Mouse (Mus musculus) v-Abl transformed pro-B cells (cell line): ENCODE data around the gene Gadd45b.

Experiments
- in situ Hi-C, 2 experiments: fragments of 400-800 bp; cut with MboI; formaldehyde crosslinking; loops; one replicate each; pipeline ENCODE4 v1.15.1; 2025; ENCODE audit not compliant: unreplicated experiment in 2 of 2

The Gadd45b gene

GRCm38 (mm10) chr10:80951761-80952390 lies 22.0 kb downstream of the Gadd45b start:
- in situ Hi-C loops, result no loop called here

DNA sequence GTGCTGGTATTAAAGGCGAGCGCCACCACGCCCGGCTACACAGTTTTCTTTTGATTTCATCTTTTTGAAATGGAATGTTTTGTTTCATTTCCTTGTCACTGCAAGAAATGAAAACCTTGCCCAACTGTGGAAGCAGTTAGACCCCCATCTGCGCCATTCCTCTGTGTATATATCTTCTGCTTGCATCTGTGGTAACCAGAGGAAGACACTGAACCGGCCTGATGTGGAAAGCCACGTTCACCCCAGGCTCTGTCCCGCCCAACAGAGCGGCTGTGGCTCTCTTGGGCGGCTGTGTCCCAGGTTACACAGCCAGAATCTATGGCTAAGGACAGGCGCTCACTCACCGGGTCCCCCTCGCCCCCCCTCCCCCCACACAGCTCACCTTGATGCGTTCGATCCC lies 22.6 kb downstream of the Gadd45b start:
- in situ Hi-C loops, result no loop called here

- in situ Hi-C loops, result no loop called here
These were observed 24.5 kb downstream of the Gadd45b start for GRCm38 (mm10) chr10:80954415-80954814.

DNA sequence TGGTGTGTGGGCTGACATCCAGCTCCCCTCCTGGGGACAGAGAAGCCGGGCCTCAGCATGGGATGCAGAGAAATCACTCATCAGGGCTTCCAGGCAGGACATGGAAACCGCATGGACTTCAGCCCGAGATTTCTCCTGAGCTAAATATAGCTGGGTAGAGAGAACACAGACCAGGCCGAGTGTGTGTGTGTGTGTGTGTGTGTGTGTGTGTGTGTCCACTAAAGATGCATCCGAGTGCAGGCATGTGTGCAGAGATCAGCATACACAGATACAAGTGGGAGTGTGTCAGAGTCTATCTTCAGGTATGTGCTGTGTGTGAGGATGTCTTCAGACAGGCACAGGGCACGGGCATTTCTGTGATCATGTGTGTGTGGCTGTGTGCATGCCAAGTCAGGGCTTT lies 25.0 kb downstream of the Gadd45b start:
- in situ Hi-C loops, result no loop called here

DNA sequence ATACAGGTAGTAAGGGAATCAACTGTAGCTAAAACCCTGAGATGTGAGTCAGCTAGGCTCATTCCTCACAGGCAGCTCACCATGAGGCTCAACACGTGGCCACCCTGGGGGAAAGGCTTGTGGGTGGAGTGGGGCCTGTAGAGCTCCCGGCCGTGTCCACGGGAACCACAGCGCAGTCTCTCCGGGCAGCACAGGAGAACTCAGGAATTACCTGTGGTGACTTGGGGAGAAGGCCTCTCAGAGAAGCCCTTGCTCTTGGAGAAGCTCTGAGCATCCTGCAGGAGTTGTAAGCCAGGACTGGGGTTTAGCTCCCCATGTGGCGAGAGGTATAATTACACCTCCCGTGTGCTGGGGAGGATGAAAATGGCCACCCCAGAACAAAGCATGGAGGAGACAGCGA lies 25.7 kb downstream of the Gadd45b start:
- in situ Hi-C loops, result no loop called here

DNA sequence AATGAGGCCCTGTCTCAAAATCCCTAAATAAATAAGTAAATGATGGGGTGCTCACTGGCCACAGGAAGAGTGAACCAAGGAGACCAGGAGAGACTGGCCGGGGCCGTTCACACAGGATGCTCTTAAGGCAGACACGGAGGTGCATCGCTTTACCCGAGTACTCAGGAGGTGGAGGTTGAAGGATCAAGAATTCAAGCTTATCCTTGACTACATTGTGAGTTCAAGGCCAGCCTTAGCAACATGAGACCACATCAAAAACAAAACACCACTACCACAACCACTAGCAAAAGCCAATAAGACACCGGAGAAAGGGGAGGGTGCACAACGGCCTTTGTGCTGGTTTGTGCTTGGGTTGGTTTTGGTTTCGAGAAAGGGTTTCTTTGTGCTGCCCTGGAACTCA lies 26.5 kb downstream of the Gadd45b start:
- in situ Hi-C loops, result no loop called here

GRCm38 (mm10) chr10:80956901-80957300 lies 27.0 kb downstream of the Gadd45b start:
- in situ Hi-C loops, result no loop called here

DNA sequence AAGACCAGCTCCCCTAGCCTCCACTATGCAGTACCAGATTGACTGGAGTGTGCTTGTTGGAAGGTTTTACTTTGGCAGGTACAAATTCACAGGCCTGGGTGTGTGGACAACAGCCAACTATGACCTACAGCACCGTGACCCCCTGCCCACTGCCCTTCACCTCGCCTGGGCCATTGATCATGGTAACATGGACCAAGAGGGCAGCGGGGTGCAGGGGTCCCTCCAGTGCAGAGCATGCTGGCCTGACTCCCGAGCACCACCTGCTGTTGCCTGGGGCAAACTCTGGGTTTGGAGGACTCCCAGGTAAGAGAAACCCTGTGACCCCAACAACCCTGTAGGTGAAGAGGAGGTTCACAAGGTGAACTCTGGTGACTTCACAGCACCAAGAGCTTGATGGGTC lies 27.9 kb downstream of the Gadd45b start:
- in situ Hi-C loops, result no loop called here

- in situ Hi-C loops, result no loop called here
These were observed 29.2 kb downstream of the Gadd45b start for GRCm38 (mm10) chr10:80958979-80959637.

DNA sequence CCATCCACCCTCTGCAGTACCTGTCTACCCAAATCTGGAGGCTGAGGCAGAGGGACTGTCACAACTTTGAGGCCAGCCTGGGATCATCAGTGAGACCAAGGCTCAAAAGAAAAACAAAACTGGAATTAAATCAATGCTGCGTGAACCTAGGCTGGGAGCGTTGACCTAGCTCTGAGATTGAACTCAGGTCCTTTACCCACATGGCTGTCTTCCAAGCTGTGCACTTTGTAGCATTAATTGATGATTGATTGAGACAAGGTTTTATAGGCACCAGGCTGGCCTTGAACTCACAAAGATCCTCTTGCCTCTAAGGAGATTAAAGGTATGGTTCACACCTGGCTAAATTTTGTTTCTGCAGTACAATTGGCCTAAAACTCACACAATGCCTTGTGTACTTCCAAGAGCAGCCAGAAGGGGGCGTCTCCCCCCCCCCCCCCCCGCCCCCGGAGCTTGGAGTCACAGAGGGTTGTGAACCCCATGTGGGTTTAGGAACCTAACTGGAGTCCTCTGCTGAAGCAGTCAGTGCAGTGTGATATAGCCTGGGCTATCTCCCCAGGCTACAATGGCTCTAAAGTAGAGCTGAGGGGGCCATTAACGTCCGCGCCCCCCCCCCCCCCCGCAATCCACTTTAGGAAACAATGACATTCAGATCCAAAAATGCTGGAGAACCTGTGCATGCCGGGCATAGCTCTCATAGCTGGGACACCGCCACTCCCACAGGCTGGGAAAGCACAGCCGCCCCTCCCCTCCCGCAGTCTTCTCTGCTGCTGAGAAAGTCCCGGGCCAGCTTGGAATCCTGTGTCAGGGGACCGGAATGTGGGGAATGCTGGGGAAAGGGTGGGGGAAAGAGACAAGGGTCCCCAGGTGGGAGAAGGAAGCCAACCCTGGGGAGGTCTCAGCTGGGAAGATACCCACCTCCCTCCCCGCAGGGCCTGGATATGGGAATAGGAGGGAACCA lies 31.0 kb downstream of the Gadd45b start:
- in situ Hi-C loops, result loop anchor here in 1 of 2 experiments (5.0 kb wide), 1 partner anchor 34 kb away; no protein-coding TSS in a partner anchor

DNA sequence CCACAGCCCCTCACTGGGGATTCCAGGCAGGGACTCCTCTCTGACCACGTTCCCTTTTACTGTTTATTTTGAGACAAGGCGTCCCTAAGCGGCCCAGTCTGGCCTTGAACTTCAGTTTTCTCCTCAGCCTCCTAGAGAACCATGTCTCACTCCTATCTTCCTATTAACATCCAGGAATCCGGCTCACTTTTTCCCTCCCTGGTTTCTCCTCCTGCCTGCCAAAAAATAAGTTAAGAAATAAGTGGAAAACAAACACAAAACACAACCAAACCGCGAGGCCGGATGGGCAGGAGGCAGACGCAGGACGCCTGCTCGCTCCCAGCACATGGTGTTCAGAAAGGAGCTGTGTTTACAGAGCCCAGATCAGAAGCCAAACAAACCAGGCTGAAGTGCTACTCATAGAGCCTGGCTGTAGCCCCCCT lies 32.2 kb downstream of the Gadd45b start:
- in situ Hi-C loops, result loop anchor here in 1 of 2 experiments (5.0 kb wide), 1 partner anchor 35 kb away; no protein-coding TSS in a partner anchor

GRCm38 (mm10) chr10:80962585-80962984 lies 32.7 kb downstream of the Gadd45b start:
- in situ Hi-C loops, result loop anchor here in 1 of 2 experiments (5.0 kb wide), 1 partner anchor 35 kb away; no protein-coding TSS in a partner anchor

- in situ Hi-C loops, result loop anchor here in 1 of 2 experiments (5.0 kb wide), 1 partner anchor 36 kb away; no protein-coding TSS in a partner anchor
These were observed 33.4 kb downstream of the Gadd45b start for GRCm38 (mm10) chr10:80963031-80963975.

DNA sequence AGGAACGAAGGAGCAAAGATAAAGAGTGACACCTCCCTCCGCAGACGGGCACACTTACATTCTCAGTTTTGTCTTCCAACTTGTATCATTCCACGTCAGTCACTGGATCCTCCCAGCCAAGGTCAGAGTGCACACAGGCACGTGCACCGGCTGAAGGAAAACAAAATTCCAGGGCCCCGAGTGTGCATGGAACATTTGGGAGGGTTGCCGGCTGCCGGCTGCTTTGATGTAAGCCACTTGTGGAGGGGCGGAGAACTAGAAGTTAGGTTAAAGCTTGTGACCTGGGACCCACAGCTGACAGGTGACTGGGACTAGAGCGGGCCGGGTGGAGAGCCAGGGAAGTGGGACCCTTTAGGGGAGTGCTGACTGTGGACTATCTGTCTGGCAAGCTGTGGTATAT lies 36.4 kb downstream of the Gadd45b start:
- in situ Hi-C loops, result no loop called here

DNA sequence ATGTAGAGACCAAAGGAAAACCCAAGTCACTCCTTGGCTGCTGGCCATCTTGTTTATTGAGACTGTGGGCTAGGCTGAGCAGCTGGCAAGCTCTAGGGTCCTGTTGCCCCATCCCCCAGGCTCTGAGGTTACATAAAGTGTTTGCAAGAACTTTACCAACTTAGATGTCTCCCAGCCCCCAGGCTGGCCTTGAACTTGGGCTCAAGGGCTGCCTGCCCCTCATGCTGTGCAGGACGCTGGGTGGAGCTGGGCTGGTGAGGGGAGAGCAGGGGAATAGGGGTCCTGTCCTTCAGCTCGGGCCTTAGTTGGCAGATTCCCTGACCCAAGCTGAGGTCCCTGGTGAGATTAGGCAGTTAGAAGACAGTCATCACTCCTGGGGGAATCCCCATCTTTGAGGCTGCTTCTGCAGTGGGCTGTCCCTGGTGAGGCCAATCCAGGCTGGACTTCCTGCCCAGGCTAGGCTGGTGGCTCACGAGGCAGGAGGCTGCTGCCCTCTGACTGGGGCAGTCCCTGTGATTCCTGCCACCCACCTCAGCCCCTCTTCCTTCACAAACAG lies 37.3 kb downstream of the Gadd45b start:
- in situ Hi-C loops, result no loop called here

- in situ Hi-C loops, result no loop called here
These were observed 38.2 kb downstream of the Gadd45b start for GRCm38 (mm10) chr10:80968106-80968505.

DNA sequence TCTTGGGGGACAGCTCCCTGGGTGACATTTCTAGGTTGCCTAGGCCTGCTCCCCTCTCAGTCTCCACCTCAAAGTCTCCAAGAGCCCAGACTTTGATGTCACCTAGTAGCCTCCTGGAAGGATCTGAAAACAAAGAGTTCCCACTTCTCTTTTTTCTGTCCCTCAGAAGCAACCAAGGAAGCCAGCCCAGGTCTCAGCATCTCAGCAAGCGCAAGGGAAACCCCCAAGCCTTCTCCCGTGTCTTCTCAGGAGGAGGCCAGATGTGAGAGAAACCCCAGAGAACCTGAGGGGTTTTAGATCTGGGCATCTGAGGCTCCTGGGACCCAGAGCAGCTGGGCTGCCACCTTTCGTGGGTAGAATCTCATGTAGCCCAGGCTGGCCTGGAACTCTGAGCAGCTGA lies 39.4 kb downstream of the Gadd45b start:
- in situ Hi-C loops, result no loop called here

GRCm38 (mm10) chr10:80970159-80970558 lies 40.3 kb downstream of the Gadd45b start:
- in situ Hi-C loops, result no loop called here

- in situ Hi-C loops, result no loop called here
These were observed 41.7 kb downstream of the Gadd45b start for GRCm38 (mm10) chr10:80971533-80971932.
